Mouse (Mus musculus): ENCODE measurements around the gene Ift172. TPM values are rescaled to one million over a fixed set of nuclear protein-coding genes. Genes with fewer than 3 reads are reported as not detected.
A peak's percentile ranks its signal among the peaks of the same experiment; 100 is the strongest.

Ift172 gene
- 439 and 454 TPM in 2 replicates for polyA plus RNA-seq (2012; rRNA removed)

- Histone ChIP-seq H3K4me3 (ENCODE audit: control insufficient read depth, low read depth, low read length) (peak within 1 kb of the TSS; percentile 83), H3K27me3 (ENCODE audit: control insufficient read depth, insufficient read depth, low read length) (no peaks in the 10 kb centered on the region; the same call in 1 of the 2 replicates), H3K36me3 (ENCODE audit: control insufficient read depth, insufficient read depth, low read length) (peaks cover 2% of the 10 kb centered on the region), H3K27ac (ENCODE audit: control insufficient read depth, insufficient read depth, low read depth, low read length) (peak within 1 kb of the TSS; percentile 73), H3K4me1 (ENCODE audit: control insufficient read depth, insufficient read depth, low read length) (peaks cover 18% of the 10 kb centered on the region)
- TF ChIP-seq POLR2A (IDR thresholded peaks at IDR 0.05; ENCODE audit: control insufficient read depth, low read depth, low read length) (peak; percentile 97), CTCF (IDR thresholded peaks at IDR 0.05; ENCODE audit: control insufficient read depth, insufficient read depth, insufficient replicate concordance, low read depth, low read length) (no peak)
Measured at GRCm38 (mm10) chr5:31290521-31291360, at the start of gene Ift172. TSS of gene Ift172 (minus strand) at chr5:31291116.

DNA sequence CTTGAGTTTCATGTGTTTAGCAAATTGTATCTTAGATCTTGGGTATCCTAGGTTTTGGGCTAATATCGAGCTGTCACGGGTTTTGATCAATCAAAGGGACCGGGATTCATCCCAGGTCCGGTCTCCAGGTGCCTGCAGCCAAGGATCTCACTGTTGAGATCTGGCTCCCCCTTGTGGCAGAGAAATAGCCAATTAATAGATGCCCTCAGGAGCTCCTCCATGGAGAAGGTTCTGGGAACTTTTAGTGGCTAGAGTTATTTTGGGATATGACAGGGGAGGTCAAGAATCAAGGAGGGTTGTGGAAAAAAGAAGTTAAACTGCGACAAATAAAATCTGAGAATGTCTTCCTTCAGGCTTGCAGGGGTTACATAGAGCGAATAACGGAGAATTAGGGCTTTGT, 37.3 kb upstream of the Ift172 start:
- Histone ChIP-seq H3K36me3 (ENCODE audit: control insufficient read depth, insufficient read depth, low read length) (no peaks in the 10 kb centered on the region), H3K4me3 (ENCODE audit: control insufficient read depth, low read depth, low read length) (no peak overlapping the region), H3K27me3 (ENCODE audit: control insufficient read depth, insufficient read depth, low read length) (no peaks in the 10 kb centered on the region), H3K4me1 (ENCODE audit: control insufficient read depth, insufficient read depth, low read length) (no peaks in the 10 kb centered on the region), H3K27ac (ENCODE audit: control insufficient read depth, insufficient read depth, low read depth, low read length) (no peak overlapping the region)
- TF ChIP-seq CTCF (IDR thresholded peaks at IDR 0.05; ENCODE audit: control insufficient read depth, insufficient read depth, insufficient replicate concordance, low read depth, low read length) (peak; percentile 30; the same call in 1 of the 2 replicates), POLR2A (IDR thresholded peaks at IDR 0.05; ENCODE audit: control insufficient read depth, low read depth, low read length) (no peak)

- H3K4me3 ChIP-seq (ENCODE audit: control insufficient read depth, low read depth, low read length): no peak overlapping the region
- no peak for TF ChIP-seq POLR2A (IDR thresholded peaks at IDR 0.05; ENCODE audit: control insufficient read depth, low read depth, low read length)
- TF ChIP-seq CTCF (IDR thresholded peaks at IDR 0.05; ENCODE audit: control insufficient read depth, insufficient read depth, insufficient replicate concordance, low read depth, low read length): no peak; the same call in 1 of the 2 replicates
- H3K4me1 ChIP-seq (ENCODE audit: control insufficient read depth, insufficient read depth, low read length): no peaks in the 10 kb centered on the region
- H3K27ac ChIP-seq (ENCODE audit: control insufficient read depth, insufficient read depth, low read depth, low read length): no peak overlapping the region
- no peaks in the 10 kb centered on the region for H3K27me3 ChIP-seq (ENCODE audit: control insufficient read depth, insufficient read depth, low read length)
- H3K36me3 ChIP-seq (ENCODE audit: control insufficient read depth, insufficient read depth, low read length): no peaks in the 10 kb centered on the region
Measured at GRCm38 (mm10) chr5:31326850-31327249, 35.9 kb upstream of the Ift172 start.

GRCm38 (mm10) chr5:31324085-31324484, 33.2 kb upstream of the Ift172 start:
- Histone ChIP-seq H3K27ac (ENCODE audit: control insufficient read depth, insufficient read depth, low read depth, low read length) (no peak overlapping the region), H3K4me3 (ENCODE audit: control insufficient read depth, low read depth, low read length) (no peak overlapping the region), H3K27me3 (ENCODE audit: control insufficient read depth, insufficient read depth, low read length) (no peaks in the 10 kb centered on the region), H3K36me3 (ENCODE audit: control insufficient read depth, insufficient read depth, low read length) (no peaks in the 10 kb centered on the region), H3K4me1 (ENCODE audit: control insufficient read depth, insufficient read depth, low read length) (no peaks in the 10 kb centered on the region)
- TF ChIP-seq CTCF (IDR thresholded peaks at IDR 0.05; ENCODE audit: control insufficient read depth, insufficient read depth, insufficient replicate concordance, low read depth, low read length) (no peak), POLR2A (IDR thresholded peaks at IDR 0.05; ENCODE audit: control insufficient read depth, low read depth, low read length) (no peak)

DNA sequence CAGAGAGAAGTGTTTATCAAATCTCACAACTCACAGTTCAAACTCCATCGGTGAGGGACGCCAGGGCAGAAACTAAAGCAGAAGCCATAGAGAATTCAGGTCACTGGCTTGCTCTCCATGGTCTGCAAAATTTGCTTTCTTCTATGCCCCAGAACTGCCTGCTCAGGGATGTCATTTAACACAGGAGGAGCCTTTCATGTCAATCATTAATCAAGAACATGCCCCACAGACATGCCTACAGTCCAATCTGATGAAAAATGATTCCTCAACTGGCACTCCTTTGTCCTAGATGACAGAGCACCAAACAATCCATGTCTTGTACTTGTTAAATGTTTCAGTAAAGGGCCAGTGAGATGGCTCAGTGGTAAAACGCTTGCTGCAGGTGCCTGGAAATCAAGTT, 31.9 kb upstream of the Ift172 start:
- Histone ChIP-seq H3K27me3 (ENCODE audit: control insufficient read depth, insufficient read depth, low read length) (no peaks in the 10 kb centered on the region), H3K27ac (ENCODE audit: control insufficient read depth, insufficient read depth, low read depth, low read length) (no peak overlapping the region), H3K36me3 (ENCODE audit: control insufficient read depth, insufficient read depth, low read length) (no peaks in the 10 kb centered on the region), H3K4me3 (ENCODE audit: control insufficient read depth, low read depth, low read length) (no peak overlapping the region), H3K4me1 (ENCODE audit: control insufficient read depth, insufficient read depth, low read length) (no peaks in the 10 kb centered on the region)
- TF ChIP-seq POLR2A (IDR thresholded peaks at IDR 0.05; ENCODE audit: control insufficient read depth, low read depth, low read length) (no peak), CTCF (IDR thresholded peaks at IDR 0.05; ENCODE audit: control insufficient read depth, insufficient read depth, insufficient replicate concordance, low read depth, low read length) (no peak)

- TF ChIP-seq POLR2A (IDR thresholded peaks at IDR 0.05; ENCODE audit: control insufficient read depth, low read depth, low read length) (no peak), CTCF (IDR thresholded peaks at IDR 0.05; ENCODE audit: control insufficient read depth, insufficient read depth, insufficient replicate concordance, low read depth, low read length) (no peak)
- Histone ChIP-seq H3K36me3 (ENCODE audit: control insufficient read depth, insufficient read depth, low read length) (no peaks in the 10 kb centered on the region), H3K27ac (ENCODE audit: control insufficient read depth, insufficient read depth, low read depth, low read length) (no peak overlapping the region), H3K4me1 (ENCODE audit: control insufficient read depth, insufficient read depth, low read length) (no peaks in the 10 kb centered on the region; the same call in 1 of the 2 replicates), H3K4me3 (ENCODE audit: control insufficient read depth, low read depth, low read length) (no peak overlapping the region), H3K27me3 (ENCODE audit: control insufficient read depth, insufficient read depth, low read length) (no peaks in the 10 kb centered on the region)
Measured at GRCm38 (mm10) chr5:31312806-31313205, 21.9 kb upstream of the Ift172 start.

GRCm38 (mm10) chr5:31303093-31303492, 12.2 kb upstream of the Ift172 start:
- no peak overlapping the region for H3K27ac ChIP-seq (ENCODE audit: control insufficient read depth, insufficient read depth, low read depth, low read length)
- no peaks in the 10 kb centered on the region for H3K36me3 ChIP-seq (ENCODE audit: control insufficient read depth, insufficient read depth, low read length)
- no peaks in the 10 kb centered on the region for H3K4me1 ChIP-seq (ENCODE audit: control insufficient read depth, insufficient read depth, low read length)
- H3K4me3 ChIP-seq (ENCODE audit: control insufficient read depth, low read depth, low read length): no peak overlapping the region
- TF ChIP-seq POLR2A (IDR thresholded peaks at IDR 0.05; ENCODE audit: control insufficient read depth, low read depth, low read length) (no peak), CTCF (IDR thresholded peaks at IDR 0.05; ENCODE audit: control insufficient read depth, insufficient read depth, insufficient replicate concordance, low read depth, low read length) (no peak)
- H3K27me3 ChIP-seq (ENCODE audit: control insufficient read depth, insufficient read depth, low read length): no peaks in the 10 kb centered on the region
